Mouse (Mus musculus): ENCODE results near the gene Pth1r.

DNA sequence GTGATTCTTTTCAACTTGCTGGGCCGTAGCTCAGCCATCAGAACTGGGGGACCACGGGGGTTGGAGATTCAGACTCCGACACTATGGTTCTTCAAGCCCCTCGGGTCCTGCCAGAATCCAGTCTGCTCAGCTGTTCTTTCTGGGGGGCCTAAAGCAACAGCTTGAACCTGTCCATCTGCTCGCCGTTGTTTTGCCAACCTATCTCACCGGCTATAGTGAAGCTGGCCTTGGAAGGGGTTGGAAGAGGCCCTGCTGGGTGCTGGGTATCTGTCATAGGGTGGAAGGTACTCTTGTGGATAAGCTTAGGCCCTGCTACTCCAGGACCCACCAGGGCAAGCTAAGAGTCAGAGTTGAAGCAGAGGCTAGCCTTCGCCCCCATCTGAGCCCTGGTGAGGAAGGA is 13.9 kb upstream of the Pth1r start:
- no peak for TF ChIP-seq GATA1 (IDR thresholded peaks at IDR 0.05; ENCODE audit: borderline replicate concordance, low read length)
- no peak for TF ChIP-seq FLI1 (IDR thresholded peaks at IDR 0.05; ENCODE audit: low read length)

All from megakaryocyte, embryonic 14.5 days (primary cell).